Mouse (Mus musculus): Measurements from ENCODE around the gene Tns3. TPM values are rescaled to one million over a fixed set of nuclear protein-coding genes. Genes with fewer than 3 reads are reported as not detected.

Tns3 gene
- total and polyA plus RNA-seq, 3 experiments, result not detected

DNA sequence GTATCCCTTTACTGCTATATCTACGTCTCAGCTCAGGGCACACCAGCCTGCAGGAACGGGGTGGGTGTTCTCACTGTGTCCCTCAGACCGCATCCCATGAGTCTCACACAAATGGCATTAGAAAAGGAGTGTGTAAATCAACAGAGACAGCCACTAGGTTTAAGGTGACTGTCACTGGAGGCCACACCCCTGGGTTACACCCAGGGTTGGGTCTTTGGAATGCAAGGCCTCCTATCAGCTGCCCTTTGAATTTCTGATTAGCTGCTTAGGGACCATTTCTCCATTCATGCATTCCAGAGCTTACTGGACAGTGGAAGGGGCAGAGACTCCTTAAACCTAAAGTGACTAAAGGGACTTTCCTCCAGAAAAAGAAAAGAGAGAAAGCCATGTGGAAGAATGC, 28.6 kb downstream of the Tns3 start:
- H3K27ac ChIP-seq (ENCODE audit: control insufficient read depth, low read depth, low read length), result no peak overlapping the region
- H3K9ac ChIP-seq (ENCODE audit: control insufficient read depth, low read depth, low read length, poor library complexity, severe bottlenecking), result no peak overlapping the region
- no peak for DNase-seq (ENCODE audit: low read depth, low spot score)
- H3K36me3 ChIP-seq (ENCODE audit: control insufficient read depth in 1 of 2, insufficient read depth in 2 of 2, low read length in 2 of 2), result no peaks in the 10 kb centered on the region
- H3K9me3 ChIP-seq (replicated peaks; ENCODE audit: insufficient read depth, low read length), result no peaks in the 10 kb centered on the region
- H3K4me3 ChIP-seq (ENCODE audit: control insufficient read depth in 1 of 2, insufficient read depth in 1 of 2, low read depth in 2 of 2, low read length in 2 of 2), result no peak overlapping the region
- no peaks in the 10 kb centered on the region for H3K79me2 ChIP-seq (ENCODE audit: control insufficient read depth, insufficient read depth, low read length, poor library complexity)
- H3K27me3 ChIP-seq (ENCODE audit: control insufficient read depth in 1 of 2, insufficient read depth in 2 of 2, low read length in 2 of 2), result no peaks in the 10 kb centered on the region
- H3K4me1 ChIP-seq (ENCODE audit: control insufficient read depth in 1 of 2, insufficient read depth in 2 of 2, low read length in 2 of 2), result no peaks in the 10 kb centered on the region
- TF ChIP-seq TAL1 (IDR thresholded peaks at IDR 0.05; ENCODE audit: low read length) (no peak), HCFC1 (IDR thresholded peaks at IDR 0.05; ENCODE audit: low read depth, low read length) (no peak), JUND (IDR thresholded peaks at IDR 0.05; ENCODE audit: low read depth, low read length) (no peak), CHD2 (IDR thresholded peaks at IDR 0.05; ENCODE audit: low read length) (no peak), ZC3H11A (IDR thresholded peaks at IDR 0.05; ENCODE audit: low read depth, low read length) (no peak), MAFK (IDR thresholded peaks at IDR 0.05; ENCODE audit: borderline replicate concordance, low read depth, low read length) (no peak), MAZ (IDR thresholded peaks at IDR 0.05; ENCODE audit: low read depth, low read length) (no peak), MEF2A (IDR thresholded peaks at IDR 0.05; ENCODE audit: extremely low read depth, insufficient replicate concordance, low read depth, low read length, poor library complexity, severe bottlenecking) (no peak), NRF1 (IDR thresholded peaks at IDR 0.05; ENCODE audit: insufficient read depth, low read depth, low read length, poor library complexity, severe bottlenecking) (no peak), MAX (IDR thresholded peaks at IDR 0.05; ENCODE audit: low read length) (no peak)

- no peak overlapping the region for H3K4me3 ChIP-seq (ENCODE audit: control insufficient read depth in 1 of 2, insufficient read depth in 1 of 2, low read depth in 2 of 2, low read length in 2 of 2)
- TF ChIP-seq USF2 (IDR thresholded peaks at IDR 0.05; ENCODE audit: borderline replicate concordance in 1 of 2, insufficient read depth in 1 of 2, low read depth in 1 of 2, low read length in 2 of 2) (no peak), ETS1 (IDR thresholded peaks at IDR 0.05; ENCODE audit: low read depth, low read length) (no peak), MAFK (IDR thresholded peaks at IDR 0.05; ENCODE audit: borderline replicate concordance, low read depth, low read length) (no peak), MYC (IDR thresholded peaks at IDR 0.05; ENCODE audit: low read depth, low read length) (no peak), CTCF (IDR thresholded peaks at IDR 0.05 in 2 of 3, conservative IDR thresholded peaks at IDR 0.05 in 1 of 3; ENCODE audit: control insufficient read depth in 1 of 3, insufficient read depth in 1 of 3, low read depth in 2 of 3, low read length in 3 of 3, poor library complexity in 1 of 3, severe bottlenecking in 1 of 3) (no peak), POLR2AphosphoS2 (IDR thresholded peaks at IDR 0.05; ENCODE audit: low read length) (no peak), ZMIZ1 (IDR thresholded peaks at IDR 0.05; ENCODE audit: low read depth, low read length) (no peak), RAD21 (IDR thresholded peaks at IDR 0.05; ENCODE audit: low read depth, low read length) (no peak), SMC3 (IDR thresholded peaks at IDR 0.05; ENCODE audit: low read depth, low read length) (no peak), MXI1 (IDR thresholded peaks at IDR 0.05; ENCODE audit: low read depth, low read length) (no peak), TCF12 (IDR thresholded peaks at IDR 0.05; ENCODE audit: low read depth, low read length) (no peak), ZKSCAN1 (IDR thresholded peaks at IDR 0.05; ENCODE audit: low read depth, low read length) (no peak), KAT2A (conservative IDR thresholded peaks at IDR 0.05; ENCODE audit: low read depth, low read length) (no peak), HCFC1 (IDR thresholded peaks at IDR 0.05; ENCODE audit: low read depth, low read length) (no peak), TBP (IDR thresholded peaks at IDR 0.05; ENCODE audit: low read depth, low read length) (no peak), SIN3A (IDR thresholded peaks at IDR 0.05; ENCODE audit: low read length) (no peak), NELFE (IDR thresholded peaks at IDR 0.05; ENCODE audit: low read depth, low read length) (no peak), MYB (IDR thresholded peaks at IDR 0.05; ENCODE audit: low read depth, low read length) (no peak)
- no peak for DNase-seq (ENCODE audit: low read depth, low spot score)
- no peaks in the 10 kb centered on the region for H3K79me2 ChIP-seq (ENCODE audit: control insufficient read depth, insufficient read depth, low read length, poor library complexity)
- no peak overlapping the region for H3K9ac ChIP-seq (ENCODE audit: control insufficient read depth, low read depth, low read length, poor library complexity, severe bottlenecking)
- H3K4me1 ChIP-seq (ENCODE audit: control insufficient read depth in 1 of 2, insufficient read depth in 2 of 2, low read length in 2 of 2), result no peaks in the 10 kb centered on the region
- H3K36me3 ChIP-seq (ENCODE audit: control insufficient read depth in 1 of 2, insufficient read depth in 2 of 2, low read length in 2 of 2), result no peaks in the 10 kb centered on the region
- no peak overlapping the region for H3K27ac ChIP-seq (ENCODE audit: control insufficient read depth, low read depth, low read length)
- H3K9me3 ChIP-seq (replicated peaks; ENCODE audit: insufficient read depth, low read length), result no peaks in the 10 kb centered on the region
- H3K27me3 ChIP-seq (ENCODE audit: control insufficient read depth in 1 of 2, insufficient read depth in 2 of 2, low read length in 2 of 2), result no peaks in the 10 kb centered on the region
Measured at GRCm38 (mm10) chr11:8634728-8635410, 29.5 kb downstream of the Tns3 start.

Data from MEL (cell line).